Mouse (Mus musculus): ENCODE measurements around the gene Slc30a9. TPM values are rescaled to one million over a fixed set of nuclear protein-coding genes. Genes with fewer than 3 reads are reported as not detected.

Slc30a9 gene
- total RNA-seq, 2 experiments from 2014 or later, result 20.3 to 22.5 TPM

Other genes starting within 250 kb of the Slc30a9 start
- not detected in 2 replicates for gene Phox2b, start 207.7 kb upstream of the Slc30a9 start, total RNA-seq (2015)
- not detected in 2 replicates for gene Phox2b, start 207.7 kb upstream of the Slc30a9 start, total RNA-seq (2017)
- gene Tmem33, start 46.4 kb upstream of the Slc30a9 start, total RNA-seq (2015), result 99.7 and 105 TPM in 2 replicates
- gene Tmem33, start 46.4 kb upstream of the Slc30a9 start, total RNA-seq (2017), result 38.6 and 47.3 TPM in 2 replicates
- 1.1 and 1.8 TPM in 2 replicates for gene Bend4, start 121.4 kb downstream of the Slc30a9 start, total RNA-seq (2015)
- 1.7 and 1.8 TPM in 2 replicates for gene Bend4, start 121.4 kb downstream of the Slc30a9 start, total RNA-seq (2017)